9 mouse cellular contexts compared by ENCODE assay signal in genomic region chr4:109475078-109475477, GRCm38 (mm10). TPM values are rescaled to one million over a fixed set of nuclear protein-coding genes. Genes with fewer than 3 reads are reported as not detected.
DNase-seq lines count a peak whose midpoint lies in the region; ATAC-seq and TF ChIP-seq lines count a peak whose summit lies in the region.
"Had no signal": no experiment of that assay in that cellular context is flagged by ENCODE, and none has a peak within 500 bp of the region (broad histone marks: within the 10 kb centered on the region; RNA-seq: fewer than 3 reads in every experiment).

No protein-coding gene starts in this region.

- no peak for TF ChIP-seq CTCF in MEL (IDR thresholded peaks at IDR 0.05 in 2 of 3, conservative IDR thresholded peaks at IDR 0.05 in 1 of 3; ENCODE audit: control insufficient read depth in 1 of 3, insufficient read depth in 1 of 3, low read depth in 2 of 3, low read length in 3 of 3, poor library complexity in 1 of 3, severe bottlenecking in 1 of 3)
- no peak for TF ChIP-seq CTCF in forebrain, postnatal 0 days (IDR thresholded peaks at IDR 0.05; ENCODE audit: low read depth)

- TF ChIP-seq POLR2A in MEL (IDR thresholded peaks at IDR 0.05; ENCODE audit: control insufficient read depth in 1 of 2, insufficient read depth in 1 of 2, low read depth in 1 of 2, low read length in 2 of 2, poor library complexity in 1 of 2), result no peak

- peak overlapping the region; percentile 7 to 64; a peak in 3 of 4 replicates for H3K4me3 ChIP-seq in heart, embryonic 14.5 days (ENCODE audit: control insufficient read depth in 1 of 2, insufficient read depth in 1 of 2, low read depth in 1 of 2, low read length in 2 of 2)
- peak overlapping the region; percentile 9 to 100; a peak in 3 of 4 replicates for H3K4me3 ChIP-seq in MEL (ENCODE audit: control insufficient read depth in 1 of 2, insufficient read depth in 1 of 2, low read depth in 2 of 2, low read length in 2 of 2)
- peak overlapping the region; percentile 74 for H3K4me3 ChIP-seq in forebrain, postnatal 0 days (ENCODE audit: low read depth, low read length)
- H3K4me3 ChIP-seq in macrophage (ENCODE audit: inconsistent target), result peak overlapping the region; percentile 58; the same call in 1 of the 2 replicates

- no peaks in the 10 kb centered on the region for H3K27me3 ChIP-seq in heart, embryonic 14.5 days (ENCODE audit: control insufficient read depth, insufficient read depth, low read length)
- peaks cover 0 to 3% of the 10 kb centered on the region in 2 experiments; a peak in 3 of 4 replicates for H3K27me3 ChIP-seq in MEL (ENCODE audit: control insufficient read depth in 1 of 2, insufficient read depth in 2 of 2, low read length in 2 of 2)
- H3K27me3 ChIP-seq in forebrain, postnatal 0 days (ENCODE audit: insufficient read depth, low read length), result no peaks in the 10 kb centered on the region
- H3K27me3 ChIP-seq: Patski had no signal

- TF ChIP-seq RAD21 in MEL (IDR thresholded peaks at IDR 0.05; ENCODE audit: low read depth, low read length), result no peak

- no peak for TF ChIP-seq EP300 in MEL (IDR thresholded peaks at IDR 0.05; ENCODE audit: low read depth in 1 of 2, low read length in 2 of 2)

- ATAC-seq in heart, embryonic 14.5 days (ENCODE audit: insufficient number of reproducible peaks, insufficient read depth, low FRiP score, low read depth), result no peak
- no peak for ATAC-seq in forebrain, postnatal 0 days
- ATAC-seq: Patski had no signal

- peaks cover 0 to 16% of the 10 kb centered on the region in 2 experiments; a peak in 3 of 4 replicates for H3K4me1 ChIP-seq in heart, embryonic 14.5 days (ENCODE audit: control insufficient read depth in 2 of 2, insufficient read depth in 2 of 2, low read length in 2 of 2)
- peaks cover 13 to 15% of the 10 kb centered on the region in 2 experiments for H3K4me1 ChIP-seq in MEL (ENCODE audit: control insufficient read depth in 1 of 2, insufficient read depth in 2 of 2, low read length in 2 of 2)
- H3K4me1 ChIP-seq in forebrain, postnatal 0 days (ENCODE audit: insufficient read depth), result peaks cover 10% of the 10 kb centered on the region; the same call in 1 of the 2 replicates

- WGBS in heart, embryonic 14.5 days, result 38% methylated on average over 2 of the region's 2 CpGs
- 50% methylated on average over 2 of the region's 2 CpGs for WGBS in forebrain, postnatal 0 days
- WGBS in macrophage (ENCODE audit: missing documents), result 69% methylated on average over 2 of the region's 2 CpGs

- H3K36me3 ChIP-seq in heart, embryonic 14.5 days (ENCODE audit: control insufficient read depth, insufficient read depth, low read length), result peaks cover 13% of the 10 kb centered on the region
- H3K36me3 ChIP-seq in MEL (ENCODE audit: control insufficient read depth in 1 of 2, insufficient read depth in 2 of 2, low read length in 2 of 2), result peaks cover 0 to 33% of the 10 kb centered on the region in 2 experiments; a peak in 2 of 4 replicates
- H3K36me3 ChIP-seq in forebrain, postnatal 0 days (ENCODE audit: insufficient read depth), result no peaks in the 10 kb centered on the region
- H3K36me3 ChIP-seq in macrophage (ENCODE audit: inconsistent target), result no peaks in the 10 kb centered on the region

- no peak for DNase-seq in heart, postnatal 14 days
- DNase-seq in MEL (ENCODE audit: low read depth, low spot score), result no peak
- no peak for DNase-seq in forebrain, postnatal 0 days
- DNase-seq in ovary, postnatal 36 days (ENCODE audit: low spot score), result no peak
- DNase-seq in left cerebral cortex, postnatal 25 days (ENCODE audit: low spot score in 2 of 2), result no peak
- no peak for DNase-seq in gastrocnemius, adult 8-10 months (ENCODE audit: low spot score in 2 of 2)

- peak overlapping the region; percentile 77 for H3K4me2 ChIP-seq in heart, embryonic 14.5 days (ENCODE audit: low read length)
- peak overlapping the region; percentile 58 for H3K4me2 ChIP-seq in forebrain, postnatal 0 days (ENCODE audit: low read depth)

- peak overlapping the region; percentile 97 for H3K9ac ChIP-seq in heart, embryonic 14.5 days (ENCODE audit: low read length)
- H3K9ac ChIP-seq in MEL (ENCODE audit: control insufficient read depth, low read depth, low read length, poor library complexity, severe bottlenecking), result no peak overlapping the region; the same call in 1 of the 2 replicates
- no peak overlapping the region for H3K9ac ChIP-seq in forebrain, postnatal 0 days

- H3K79me2 ChIP-seq in MEL (ENCODE audit: control insufficient read depth, insufficient read depth, low read length, poor library complexity) (peaks cover 37% of the 10 kb centered on the region), macrophage (ENCODE audit: inconsistent target) (peaks cover 60% of the 10 kb centered on the region)

- H3K9me3 ChIP-seq in heart, embryonic 14.5 days (ENCODE audit: control insufficient read depth, low read length), result no peaks in the 10 kb centered on the region
- no peaks in the 10 kb centered on the region for H3K9me3 ChIP-seq in MEL (replicated peaks; ENCODE audit: insufficient read depth, low read length)
- no peaks in the 10 kb centered on the region for H3K9me3 ChIP-seq in forebrain, postnatal 0 days (ENCODE audit: low read length)

- H3K27ac ChIP-seq in heart, embryonic 14.5 days (replicated peaks in 1 of 2; ENCODE audit: control insufficient read depth in 1 of 2, insufficient read depth in 1 of 2, low read depth in 2 of 2, low read length in 2 of 2), result peak overlapping the region in 1 of 2 experiments; percentile 95; a peak in 1 of 4 replicates
- H3K27ac ChIP-seq in MEL (ENCODE audit: control insufficient read depth, low read depth, low read length), result no peak overlapping the region
- no peak overlapping the region for H3K27ac ChIP-seq in forebrain, postnatal 0 days (ENCODE audit: low read depth, low read length)
- H3K27ac ChIP-seq in macrophage, result no peak overlapping the region

- intact Hi-C loops in heart, postnatal 14 days (cut with DNase I), result no loop called here
- intact Hi-C loops in left cerebral cortex, postnatal 25 days (cut with DNase I), result no loop called here

TF ChIP-seq in MEL, 35 proteins besides CTCF, POLR2A, EP300 and RAD21:
- TF ChIP-seq MYC (IDR thresholded peaks at IDR 0.05; ENCODE audit: low read depth, low read length) (no peak), USF1 (IDR thresholded peaks at IDR 0.05; ENCODE audit: low read depth, low read length) (peak; percentile 38; the same call in 1 of the 2 replicates), MYB (IDR thresholded peaks at IDR 0.05; ENCODE audit: low read depth, low read length) (no peak), CHD2 (IDR thresholded peaks at IDR 0.05; ENCODE audit: low read length) (no peak), MAZ (IDR thresholded peaks at IDR 0.05; ENCODE audit: low read depth, low read length) (no peak), GATA1 (IDR thresholded peaks at IDR 0.05; ENCODE audit: low read depth, low read length) (no peak)

RNA-seq across cellular contexts. Expression of gene Rnf11, which starts 9.4 kb away (rescaled TPM):
- 74.2 and 76.8 TPM in 2 replicates for polyA plus RNA-seq in heart, embryonic 14.5 days (2014; fragmentation: Nextera tagmentation; extraction: Ambion mirVana)
- total RNA-seq in heart, postnatal 14 days (2021), result 100 to 1,000 TPM; 102 to 106 TPM
- 7.9 and 8.7 TPM in 2 replicates for total RNA-seq in MEL (2012; rRNA removed)
- polyA plus RNA-seq in MEL (2012; ENCODE audit: insufficient read depth in 1 of 2, insufficient read length in 2 of 2, low read depth in 1 of 2, low replicate concordance in 2 of 2, missing spikeins in 1 of 2), result 1 to 10 TPM in 1 of 2 experiments, not detected in 1; 8.6 TPM
- total RNA-seq in forebrain, postnatal 0 days (2014; rRNA removed), result 161 and 167 TPM in 2 replicates
- polyA plus RNA-seq in forebrain, postnatal 0 days (2015; fragmentation: Nextera tagmentation; extraction: Ambion mirVana), result 68.7 and 84.0 TPM in 2 replicates
- total RNA-seq in macrophage (2018; cell fraction: chromatin; rRNA removed), result 10 to 100 TPM; 15.3 to 54.2 (median 30.0) TPM
- 10 to 100 TPM; 41.8 to 60.3 (median 52.7) TPM for total RNA-seq in macrophage (2018; cell fraction: cytosol; rRNA removed)
- 10 to 100 TPM; 21.2 to 91.9 (median 48.2) TPM for total RNA-seq in macrophage (2018; cell fraction: nucleus; rRNA removed)
- 43.7 to 48.9 TPM (median 47.2 TPM) in 3 replicates for polyA plus RNA-seq in macrophage (2018)
- total RNA-seq in left cerebral cortex, postnatal 25 days (2021), result 100 to 1,000 TPM; 206 to 219 TPM
- total RNA-seq in gastrocnemius, adult 8-10 months (2022), result 100 to 1,000 TPM; 110 to 167 (median 131) TPM

RNA-seq across cellular contexts. Expression of gene 4930522H14Rik, which starts 56.0 kb away (rescaled TPM):
- polyA plus RNA-seq in heart, embryonic 14.5 days (2014; fragmentation: Nextera tagmentation; extraction: Ambion mirVana), result not detected in 2 replicates
- total RNA-seq in heart, postnatal 14 days (2021), result not detected
- total RNA-seq in MEL (2012; rRNA removed), result not detected in 2 replicates
- not detected for polyA plus RNA-seq in MEL (2012; ENCODE audit: insufficient read depth in 1 of 2, insufficient read length in 2 of 2, low read depth in 1 of 2, low replicate concordance in 2 of 2, missing spikeins in 1 of 2)
- 0.29 TPM in 1 of 2 replicates, not detected in the other for total RNA-seq in forebrain, postnatal 0 days (2014; rRNA removed)
- not detected in 2 replicates for polyA plus RNA-seq in forebrain, postnatal 0 days (2015; fragmentation: Nextera tagmentation; extraction: Ambion mirVana)
- not detected for total RNA-seq in macrophage (2018; cell fraction: chromatin; rRNA removed)
- total RNA-seq in macrophage (2018; cell fraction: cytosol; rRNA removed), result not detected
- total RNA-seq in macrophage (2018; cell fraction: nucleus; rRNA removed), result not detected
- not detected in 3 replicates for polyA plus RNA-seq in macrophage (2018)
- total RNA-seq in left cerebral cortex, postnatal 25 days (2021), result not detected
- not detected for total RNA-seq in gastrocnemius, adult 8-10 months (2022)
- polyA plus RNA-seq: Patski had no signal

Comparison
In these comparisons a context has a peak if more than half of its experiments do, and no peak if none do; other contexts are left out.
1. RNA of gene Rnf11, which starts 9.4 kb away (total RNA-seq): 206 to 219 TPM in left cerebral cortex, postnatal 25 days, 161 to 167 TPM in forebrain, postnatal 0 days, 110 to 167 TPM in gastrocnemius, adult 8-10 months and 102 to 106 TPM in heart, postnatal 14 days; 7.9 to 8.7 TPM in MEL; every median in the first group is over 10 times any median in the second.
2. Peak in every context shown above with its lines, with median percentiles within 50 percentile points of each other: H3K4me3 ChIP-seq.